Mouse (Mus musculus): ENCODE data around the gene Adra1d.
A peak's percentile ranks its signal among the peaks of the same experiment; 100 is the strongest.

The Adra1d gene

GRCm38 (mm10) chr2:131539780-131540179, 22.3 kb downstream of the Adra1d start:
- DNase-seq (ENCODE audit: low read depth), result no peak

GRCm38 (mm10) chr2:131538341-131538740, 23.7 kb downstream of the Adra1d start:
- DNase-seq (ENCODE audit: low read depth), result peak; percentile 55

- no peak for DNase-seq (ENCODE audit: low read depth)
Observed at GRCm38 (mm10) chr2:131535168-131535567, 26.9 kb downstream of the Adra1d start.

- DNase-seq (ENCODE audit: low read depth), result no peak
Observed at GRCm38 (mm10) chr2:131531271-131531670, 30.8 kb downstream of the Adra1d start.

- peak; percentile 86 for DNase-seq (ENCODE audit: low read depth)
Observed at GRCm38 (mm10) chr2:131530623-131531008, 31.5 kb downstream of the Adra1d start.

GRCm38 (mm10) chr2:131529898-131530622, 32.0 kb downstream of the Adra1d start:
- DNase-seq (ENCODE audit: low read depth), result peak; percentile 78

GRCm38 (mm10) chr2:131527061-131527460, 35.0 kb downstream of the Adra1d start:
- peak; percentile 65 for DNase-seq (ENCODE audit: low read depth)

GRCm38 (mm10) chr2:131520743-131521142, 41.3 kb downstream of the Adra1d start:
- DNase-seq (ENCODE audit: low read depth), result no peak

- DNase-seq (ENCODE audit: low read depth), result peak; percentile 69
Observed at GRCm38 (mm10) chr2:131518790-131519189, 43.3 kb downstream of the Adra1d start.

- peak; percentile 73 for DNase-seq (ENCODE audit: low read depth)
Observed at GRCm38 (mm10) chr2:131517550-131517949, 44.5 kb downstream of the Adra1d start.

- DNase-seq (ENCODE audit: low read depth), result peak; percentile 55
Observed at GRCm38 (mm10) chr2:131514055-131514621, 47.9 kb downstream of the Adra1d start.

- no peak for DNase-seq (ENCODE audit: low read depth)
Observed at GRCm38 (mm10) chr2:131513477-131513876, 48.6 kb downstream of the Adra1d start.

GRCm38 (mm10) chr2:131510531-131510930, 51.6 kb downstream of the Adra1d start:
- no peak for DNase-seq (ENCODE audit: low read depth)

- DNase-seq (ENCODE audit: low read depth), result peak; percentile 92
Observed at GRCm38 (mm10) chr2:131509671-131510313, 52.3 kb downstream of the Adra1d start.

- no peak for DNase-seq (ENCODE audit: low read depth)
Observed at GRCm38 (mm10) chr2:131508501-131508900, 53.6 kb downstream of the Adra1d start.

- no peak for DNase-seq (ENCODE audit: low read depth)
Observed at GRCm38 (mm10) chr2:131506358-131506757, 55.7 kb downstream of the Adra1d start.

GRCm38 (mm10) chr2:131505431-131505830, 56.7 kb downstream of the Adra1d start:
- DNase-seq (ENCODE audit: low read depth), result no peak

GRCm38 (mm10) chr2:131502561-131502960, 59.5 kb downstream of the Adra1d start:
- peak; percentile 43 for DNase-seq (ENCODE audit: low read depth)

- no peak for DNase-seq (ENCODE audit: low read depth)
Observed at GRCm38 (mm10) chr2:131501886-131502285, 60.2 kb downstream of the Adra1d start.

- no peak for DNase-seq (ENCODE audit: low read depth)
Observed at GRCm38 (mm10) chr2:131499290-131499845, 62.7 kb downstream of the Adra1d start.

- no peak for DNase-seq (ENCODE audit: low read depth)
Observed at GRCm38 (mm10) chr2:131498219-131498618, 63.9 kb downstream of the Adra1d start.

- DNase-seq (ENCODE audit: low read depth), result no peak
Observed at GRCm38 (mm10) chr2:131497224-131497856, 64.7 kb downstream of the Adra1d start.
